Mouse (Mus musculus) left cerebral cortex, adult 2 months (tissue): ENCODE results near the gene Dlx5. TPM values are rescaled to one million over a fixed set of nuclear protein-coding genes. Genes with fewer than 3 reads are reported as not detected.

Experiments
- DNase-seq, 2 experiments: peaks; one replicate each; pipeline ENCODE4 v3.0.0; 2021 to 2022; ENCODE audit warnings: low spot score in 2 of 2, mixed read lengths in 1 of 2; ENCODE audit errors: extremely low spot score in 1 of 2
- H3K27ac ChIP-seq: fragments of 200-600 bp; 2 replicates; pipeline ENCODE4 v1.8.1; 2022
- H3K4me3 ChIP-seq: fragments of 200-600 bp; 2 replicates; pipeline ENCODE4 v1.8.1; 2022
- CTCF ChIP-seq: fragments of 200-600 bp; IDR thresholded peaks from 2 replicates; pipeline ENCODE4 v1.8.1; 2022; ENCODE audit warnings: antibody characterized with exemption, mild to moderate bottlenecking, moderate library complexity
- intact Hi-C: fragments of 180-260 bp; cut with DNase I; formaldehyde crosslinking; loops from one replicate; pipeline ENCODE4 v1.15.1; 2025
- total RNA-seq, 2 experiments: library from RNA; stranded (reverse); gene quantifications; 2 replicates each; pipeline ENCODE4 v1.2.3; 2021

The Dlx5 gene
- total RNA-seq, 2 experiments from 2014 or later, result 5.6 to 8.9 TPM

- intact Hi-C loops, result no loop called here
- no peak for TF ChIP-seq CTCF
- no peak overlapping the region for H3K4me3 ChIP-seq
- no peak overlapping the region for H3K27ac ChIP-seq
- DNase-seq, result no peak
These were observed 6.7 kb downstream of the Dlx5 start for GRCm38 (mm10) chr6:6875136-6875535.

GRCm38 (mm10) chr6:6874073-6874771, 7.7 kb downstream of the Dlx5 start:
- DNase-seq, result no peak
- Histone ChIP-seq H3K4me3 (0 out of 2 replicates have a peak overlapping the region, but pooled peaks have one; percentile 22), H3K27ac (0 out of 2 replicates have a peak overlapping the region, but pooled peaks have one; percentile 28)
- intact Hi-C loops, result no loop called here
- TF ChIP-seq CTCF, result no peak

- no peak for TF ChIP-seq CTCF
- no peak overlapping the region for H3K4me3 ChIP-seq
- no peak overlapping the region for H3K27ac ChIP-seq
- intact Hi-C loops, result no loop called here
- DNase-seq, result no peak
These were observed 8.3 kb downstream of the Dlx5 start for GRCm38 (mm10) chr6:6873476-6874072.

- intact Hi-C loops, result no loop called here
- H3K27ac ChIP-seq, result no peak overlapping the region
- H3K4me3 ChIP-seq, result no peak overlapping the region
- DNase-seq, result no peak
- no peak for TF ChIP-seq CTCF
These were observed 9.0 kb downstream of the Dlx5 start for GRCm38 (mm10) chr6:6872873-6873272.

- intact Hi-C loops, result no loop called here
- no peak; the same call in 1 of the 2 replicates for TF ChIP-seq CTCF
- no peak for DNase-seq
- no peak overlapping the region for H3K27ac ChIP-seq
- H3K4me3 ChIP-seq, result no peak overlapping the region
These were observed 10.2 kb downstream of the Dlx5 start for GRCm38 (mm10) chr6:6871692-6872091.

GRCm38 (mm10) chr6:6870876-6871420, 10.9 kb downstream of the Dlx5 start:
- no peak for TF ChIP-seq CTCF
- no peak for DNase-seq
- intact Hi-C loops, result no loop called here
- no peak overlapping the region for H3K27ac ChIP-seq
- no peak overlapping the region for H3K4me3 ChIP-seq

- no peak; the same call in 1 of the 2 replicates for TF ChIP-seq CTCF
- intact Hi-C loops, result no loop called here
- DNase-seq, result no peak
- no peak overlapping the region for H3K27ac ChIP-seq
- H3K4me3 ChIP-seq, result no peak overlapping the region
These were observed 11.7 kb downstream of the Dlx5 start for GRCm38 (mm10) chr6:6869961-6870800.

- Histone ChIP-seq H3K27ac (no peak overlapping the region), H3K4me3 (no peak overlapping the region)
- intact Hi-C loops, result no loop called here
These were observed 12.7 kb downstream of the Dlx5 start for GRCm38 (mm10) chr6:6869041-6869685.

GRCm38 (mm10) chr6:6867031-6867430, 14.9 kb downstream of the Dlx5 start:
- intact Hi-C loops, result no loop called here
- no peak for DNase-seq
- Histone ChIP-seq H3K4me3 (no peak overlapping the region; the same call in 1 of the 2 replicates), H3K27ac (no peak overlapping the region)
- TF ChIP-seq CTCF, result no peak

More at GRCm38 (mm10) chr6:6869041-6869685, 12.7 kb downstream of the Dlx5 start:
- DNase-seq, result no peak
- no peak for TF ChIP-seq CTCF

GRCm38 (mm10) chr6:6864441-6865440, 17.1 kb downstream of the Dlx5 start:
- no peak for TF ChIP-seq CTCF
- intact Hi-C loops, result loop anchor here (5.0 kb wide), 1 partner anchor 287 kb away; the partner anchor contains the start of gene Sem1
- Histone ChIP-seq H3K27ac (peak overlapping the region; percentile 19; the same call in 1 of the 2 replicates), H3K4me3 (peak overlapping the region; percentile 37)
- DNase-seq, result no peak
